22 mouse cellular contexts compared by ENCODE assay signal in the genomic region with DNA sequence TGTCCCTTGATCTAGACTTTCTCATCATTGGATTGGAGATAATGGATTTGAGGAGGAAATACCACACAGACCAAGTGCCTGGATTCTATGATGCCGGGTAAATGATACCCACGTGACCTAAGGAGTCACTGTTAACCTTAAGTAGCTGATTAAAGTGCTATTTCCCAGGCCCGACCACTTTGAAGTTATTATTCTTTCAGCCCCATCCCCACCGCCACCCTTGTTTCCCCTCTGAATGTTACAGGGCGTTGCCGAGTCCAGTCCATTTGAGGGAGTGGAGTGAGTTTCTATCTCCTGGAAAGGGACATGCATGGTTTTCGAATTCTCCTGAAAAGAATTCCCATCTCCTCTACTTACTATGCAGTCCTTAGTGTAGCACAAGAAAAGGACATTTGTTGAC.
DNase-seq lines count a peak whose midpoint lies in the region; ATAC-seq lines count a peak whose summit lies in the region.
"Had no signal": no experiment of that assay in that cellular context is flagged by ENCODE, and none has a peak within 500 bp of the region (broad histone marks: within the 10 kb centered on the region; RNA-seq: fewer than 3 reads in every experiment).

No protein-coding gene starts in this region.

- no peak overlapping the region for H3K9ac ChIP-seq in liver, embryonic 11.5 days (ENCODE audit: low read depth, low read length)
- H3K9ac ChIP-seq in liver, embryonic 12.5 days: no peak overlapping the region
- no peak overlapping the region for H3K9ac ChIP-seq in neural tube, embryonic 15.5 days (replicated peaks)
- H3K9ac ChIP-seq: embryonic facial prominence, embryonic 13.5 days; embryonic facial prominence, embryonic 15.5 days; forebrain, embryonic 12.5 days had no signal

- DNase-seq in heart, embryonic 10.5 days (ENCODE audit: low spot score): peak; percentile 25
- no peak for DNase-seq in heart, adult 8-10 months (ENCODE audit: low spot score)
- DNase-seq in liver, embryonic 11.5 days (ENCODE audit: low spot score): peak; percentile 14
- peak; percentile 2 for DNase-seq in neural tube, embryonic 10.5 days (ENCODE audit: extremely low spot score, low spot score)
- DNase-seq: adrenal gland, adult 2 months; adrenal gland, postnatal 10 days; adrenal gland, postnatal 25 days; cerebellum, adult 11 months; cerebellum, adult 18-20 months; cerebellum, adult 8-10 months; cerebellum, adult 9-11 months; cerebellum, postnatal 14 days; cerebellum, postnatal 36 days; embryo, embryonic 11 days had no signal

- H3K4me3 ChIP-seq in heart, embryonic 10.5 days: no peak overlapping the region
- H3K4me3 ChIP-seq in liver, embryonic 11.5 days (ENCODE audit: low read depth, low read length): no peak overlapping the region
- no peak overlapping the region for H3K4me3 ChIP-seq in liver, embryonic 12.5 days
- no peak overlapping the region for H3K4me3 ChIP-seq in neural tube, embryonic 15.5 days (replicated peaks)
- H3K4me3 ChIP-seq: embryonic facial prominence, embryonic 13.5 days; embryonic facial prominence, embryonic 15.5 days; erythroblast, embryonic 14.5 days; forebrain, embryonic 10.5 days; forebrain, embryonic 12.5 days had no signal

- H3K27ac ChIP-seq in heart, embryonic 10.5 days: no peak overlapping the region
- no peak overlapping the region for H3K27ac ChIP-seq in liver, embryonic 11.5 days (ENCODE audit: low read depth, low read length)
- H3K27ac ChIP-seq in liver, embryonic 12.5 days: no peak overlapping the region
- no peak overlapping the region for H3K27ac ChIP-seq in neural tube, embryonic 15.5 days (replicated peaks)
- H3K27ac ChIP-seq: embryonic facial prominence, embryonic 13.5 days; embryonic facial prominence, embryonic 15.5 days; forebrain, embryonic 10.5 days; forebrain, embryonic 12.5 days had no signal

- no peak for ATAC-seq in liver, embryonic 11.5 days (replicated peaks; ENCODE audit: low FRiP score)
- no peak for ATAC-seq in liver, embryonic 12.5 days
- ATAC-seq in neural tube, embryonic 15.5 days (ENCODE audit: low FRiP score): no peak
- ATAC-seq: forebrain, embryonic 14.5 days had no signal

- H3K9me3 ChIP-seq in heart, embryonic 10.5 days: no peaks in the 10 kb centered on the region
- H3K9me3 ChIP-seq in liver, embryonic 11.5 days (ENCODE audit: control insufficient read depth, low read length): no peaks in the 10 kb centered on the region
- no peaks in the 10 kb centered on the region for H3K9me3 ChIP-seq in liver, embryonic 12.5 days (replicated peaks)
- H3K9me3 ChIP-seq in neural tube, embryonic 15.5 days (replicated peaks): no peaks in the 10 kb centered on the region
- H3K9me3 ChIP-seq: embryonic facial prominence, embryonic 13.5 days; embryonic facial prominence, embryonic 15.5 days; forebrain, embryonic 10.5 days; forebrain, embryonic 12.5 days had no signal

- 73% methylated on average over 7 of the region's 7 CpGs for WGBS in heart, embryonic 10.5 days
- 82% methylated on average over 7 of the region's 7 CpGs for WGBS in liver, embryonic 11.5 days
- 66% methylated on average over 7 of the region's 7 CpGs for WGBS in liver, embryonic 12.5 days (ENCODE audit: insufficient replicate concordance)
- WGBS in neural tube, embryonic 15.5 days: 94% methylated on average over 7 of the region's 7 CpGs

- H3K36me3 ChIP-seq in heart, embryonic 10.5 days: no peaks in the 10 kb centered on the region
- no peaks in the 10 kb centered on the region for H3K36me3 ChIP-seq in liver, embryonic 11.5 days (ENCODE audit: control insufficient read depth, insufficient read depth, low read length)
- H3K36me3 ChIP-seq in liver, embryonic 12.5 days: no peaks in the 10 kb centered on the region
- no peaks in the 10 kb centered on the region for H3K36me3 ChIP-seq in neural tube, embryonic 15.5 days
- H3K36me3 ChIP-seq: embryonic facial prominence, embryonic 13.5 days; embryonic facial prominence, embryonic 15.5 days; forebrain, embryonic 10.5 days; forebrain, embryonic 12.5 days had no signal

- H3K4me1 ChIP-seq in heart, embryonic 10.5 days: no peaks in the 10 kb centered on the region
- H3K4me1 ChIP-seq in liver, embryonic 11.5 days (replicated peaks; ENCODE audit: control insufficient read depth, insufficient read depth, low read length): no peaks in the 10 kb centered on the region
- no peaks in the 10 kb centered on the region for H3K4me1 ChIP-seq in liver, embryonic 12.5 days
- no peaks in the 10 kb centered on the region for H3K4me1 ChIP-seq in neural tube, embryonic 15.5 days
- H3K4me1 ChIP-seq: forebrain, embryonic 12.5 days had no signal

- no peak overlapping the region for H3K4me2 ChIP-seq in liver, embryonic 11.5 days
- no peak overlapping the region for H3K4me2 ChIP-seq in liver, embryonic 12.5 days
- H3K4me2 ChIP-seq in neural tube, embryonic 15.5 days: no peak overlapping the region
- H3K4me2 ChIP-seq: embryonic facial prominence, embryonic 13.5 days; embryonic facial prominence, embryonic 15.5 days; forebrain, embryonic 12.5 days had no signal

- no peaks in the 10 kb centered on the region for H3K27me3 ChIP-seq in heart, embryonic 10.5 days (ENCODE audit: insufficient read depth, poor library complexity, severe bottlenecking)
- H3K27me3 ChIP-seq in liver, embryonic 11.5 days (replicated peaks; ENCODE audit: control insufficient read depth, insufficient read depth, low read length): no peaks in the 10 kb centered on the region
- H3K27me3 ChIP-seq in liver, embryonic 12.5 days (replicated peaks): no peaks in the 10 kb centered on the region
- no peaks in the 10 kb centered on the region for H3K27me3 ChIP-seq in neural tube, embryonic 15.5 days (replicated peaks)
- H3K27me3 ChIP-seq: embryonic facial prominence, embryonic 13.5 days; embryonic facial prominence, embryonic 15.5 days; forebrain, embryonic 12.5 days had no signal
